Mouse (Mus musculus): ENCODE data around the gene Pibf1.
A peak's percentile ranks its signal among the peaks of the same experiment; 100 is the strongest.

Gene Pibf1

GRCm38 (mm10) chr14:99141786-99142633, 42.8 kb downstream of the Pibf1 start:
- peak; percentile 92 to 94 for DNase-seq

GRCm38 (mm10) chr14:99146841-99147240, 47.6 kb downstream of the Pibf1 start:
- DNase-seq: no peak

GRCm38 (mm10) chr14:99152683-99153082, 53.5 kb downstream of the Pibf1 start:
- no peak for DNase-seq

DNA sequence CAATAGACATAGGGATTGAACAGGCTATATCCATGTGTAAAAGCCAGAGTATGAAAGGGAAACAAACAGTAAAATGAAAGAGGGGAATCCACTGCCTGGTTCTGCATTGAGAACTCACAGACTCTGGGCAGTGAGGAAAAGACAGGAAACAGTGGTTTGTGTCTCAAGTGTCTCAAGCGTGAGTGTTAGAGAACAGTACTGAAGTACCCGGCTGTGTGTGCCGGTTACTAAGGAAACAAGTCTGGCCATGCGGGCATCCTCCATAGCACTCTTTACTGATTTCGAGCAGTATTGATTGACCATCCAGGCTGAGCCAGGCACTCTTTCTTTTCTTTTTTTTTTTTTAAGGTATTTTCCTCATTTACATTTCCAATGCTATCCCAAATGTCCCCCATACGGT, 60.7 kb downstream of the Pibf1 start:
- no peak for DNase-seq

- DNase-seq: no peak
These were observed 63.8 kb downstream of the Pibf1 start for GRCm38 (mm10) chr14:99163051-99163450.

GRCm38 (mm10) chr14:99174138-99174745, 75.0 kb downstream of the Pibf1 start:
- no peak for DNase-seq

DNA sequence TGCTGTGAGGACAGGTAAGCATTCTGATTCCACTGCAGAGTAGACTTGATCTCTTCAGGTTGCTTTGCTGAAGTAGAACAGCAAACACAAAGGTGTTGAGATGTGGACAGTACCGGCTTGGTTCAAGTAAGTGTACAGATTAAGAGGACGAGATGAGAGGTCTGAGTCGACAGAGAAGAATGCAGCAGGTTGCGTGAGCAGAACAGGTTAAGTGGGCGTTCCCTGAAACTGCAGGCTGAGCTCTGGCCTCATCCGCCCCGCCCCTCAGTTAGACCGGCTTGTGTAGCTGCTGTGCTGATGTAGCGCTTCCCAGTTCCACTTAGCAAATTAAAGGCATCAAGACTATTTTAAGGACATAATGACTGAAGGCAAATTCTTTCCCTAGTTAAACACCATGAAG, 77.3 kb downstream of the Pibf1 start:
- no peak for DNase-seq

- DNase-seq: peak; percentile 13 to 43
These were observed 91.0 kb downstream of the Pibf1 start for GRCm38 (mm10) chr14:99190153-99190790.

DNA sequence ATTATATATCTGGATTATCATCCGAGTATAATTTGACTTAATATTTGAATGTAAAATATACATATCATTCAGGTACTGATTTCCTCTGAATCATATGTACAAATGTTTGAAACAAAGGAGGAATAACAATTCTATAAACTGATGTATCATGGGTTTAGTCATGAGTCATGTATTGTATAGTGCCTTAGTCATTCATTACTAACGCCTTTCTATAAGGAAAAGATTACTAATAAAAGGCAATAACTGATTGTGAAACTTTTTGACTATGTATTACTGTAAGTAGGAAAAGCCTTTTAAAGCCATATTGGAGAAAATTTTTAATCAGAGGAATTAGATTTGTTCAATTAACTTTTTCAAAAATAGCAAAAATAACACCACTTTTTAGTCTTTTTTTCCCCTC, 106.6 kb downstream of the Pibf1 start:
- no peak for DNase-seq

DNA sequence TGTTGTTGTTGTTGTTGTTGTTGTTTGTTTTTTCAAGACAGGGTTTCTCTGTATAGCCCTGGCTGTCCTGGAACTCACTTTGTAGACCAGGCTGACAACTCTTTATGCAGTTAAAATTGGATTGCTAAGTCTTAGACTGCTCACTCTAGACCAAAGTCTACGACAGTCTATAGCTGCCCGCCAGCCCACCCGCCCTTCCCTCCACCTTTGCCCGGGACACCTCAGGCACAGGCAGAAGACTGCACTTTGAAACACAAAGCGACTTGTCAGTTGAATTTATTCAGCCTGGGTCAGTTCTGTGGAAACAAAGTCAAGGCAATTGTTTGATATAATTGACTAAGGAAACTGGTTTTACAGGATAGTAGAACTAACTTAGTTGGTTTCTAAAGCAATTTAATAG, 107.4 kb downstream of the Pibf1 start:
- no peak for DNase-seq

GRCm38 (mm10) chr14:99210431-99210830, 111.2 kb downstream of the Pibf1 start:
- no peak for DNase-seq

- no peak for DNase-seq
These were observed 119.3 kb downstream of the Pibf1 start for GRCm38 (mm10) chr14:99218396-99219012.

- DNase-seq: no peak
These were observed 120.5 kb downstream of the Pibf1 start for GRCm38 (mm10) chr14:99219757-99220171.

DNA sequence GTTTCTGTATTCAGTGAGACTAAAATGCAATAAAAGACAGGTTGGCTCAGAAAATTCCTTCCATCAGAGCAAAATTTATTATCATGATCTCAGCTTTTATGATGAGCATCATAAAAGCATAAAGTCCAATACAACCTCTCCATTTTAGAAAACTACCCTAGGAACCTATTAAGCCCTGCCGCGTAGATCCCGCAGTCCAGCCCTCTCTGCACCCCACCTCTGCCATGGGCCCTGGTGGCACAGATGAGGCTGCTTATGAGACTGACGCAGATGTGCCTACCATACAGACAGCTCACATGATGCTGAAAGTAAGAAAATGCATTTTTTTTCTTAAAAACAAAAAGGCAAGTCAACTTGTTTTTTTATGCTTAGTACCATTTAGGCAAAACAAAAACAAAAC, 126.7 kb downstream of the Pibf1 start:
- no peak for DNase-seq

GRCm38 (mm10) chr14:99229071-99229780, 130.0 kb downstream of the Pibf1 start:
- no peak for DNase-seq

GRCm38 (mm10) chr14:99233056-99233455, 133.8 kb downstream of the Pibf1 start:
- DNase-seq: no peak

DNA sequence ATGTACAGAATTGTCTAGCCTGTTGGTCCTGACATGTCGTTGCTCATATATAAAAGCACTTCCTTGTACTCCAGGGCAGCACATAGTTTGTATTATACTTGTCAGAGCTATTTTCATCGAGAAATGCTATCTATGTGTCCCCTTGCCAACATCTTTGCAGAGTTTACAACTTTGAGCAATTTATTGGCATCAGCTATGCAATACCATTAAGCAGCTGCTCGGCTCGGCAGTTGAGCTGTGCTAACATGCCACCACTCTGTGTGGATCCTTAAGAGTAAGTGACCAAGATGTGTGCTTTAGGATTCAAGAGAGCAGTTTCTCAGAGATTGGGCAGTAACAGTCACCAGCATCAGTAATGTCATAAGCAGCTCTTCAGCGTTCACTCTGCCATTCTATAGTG, 137.9 kb downstream of the Pibf1 start:
- DNase-seq: no peak

GRCm38 (mm10) chr14:99240563-99240962, 141.3 kb downstream of the Pibf1 start:
- no peak for DNase-seq

GRCm38 (mm10) chr14:99244508-99244907, 145.3 kb downstream of the Pibf1 start:
- DNase-seq: no peak

- DNase-seq: peak; percentile 6 to 20
These were observed 162.8 kb downstream of the Pibf1 start for GRCm38 (mm10) chr14:99262026-99262425.

GRCm38 (mm10) chr14:99263816-99264215, 164.6 kb downstream of the Pibf1 start:
- no peak for DNase-seq

- no peak for DNase-seq
These were observed 166.6 kb downstream of the Pibf1 start for GRCm38 (mm10) chr14:99265791-99266190.

GRCm38 (mm10) chr14:99266749-99267148, 167.5 kb downstream of the Pibf1 start:
- no peak for DNase-seq

Measured in cerebellum, postnatal 14 days (tissue).